Mouse (Mus musculus) lung, postnatal 25 days (tissue): ENCODE measurements around the gene Gstt2.

Source experiments
- DNase-seq: peaks from one replicate; pipeline ENCODE4 v3.0.0; 2022; ENCODE audit warnings: low spot score

Gene Gstt2

DNA sequence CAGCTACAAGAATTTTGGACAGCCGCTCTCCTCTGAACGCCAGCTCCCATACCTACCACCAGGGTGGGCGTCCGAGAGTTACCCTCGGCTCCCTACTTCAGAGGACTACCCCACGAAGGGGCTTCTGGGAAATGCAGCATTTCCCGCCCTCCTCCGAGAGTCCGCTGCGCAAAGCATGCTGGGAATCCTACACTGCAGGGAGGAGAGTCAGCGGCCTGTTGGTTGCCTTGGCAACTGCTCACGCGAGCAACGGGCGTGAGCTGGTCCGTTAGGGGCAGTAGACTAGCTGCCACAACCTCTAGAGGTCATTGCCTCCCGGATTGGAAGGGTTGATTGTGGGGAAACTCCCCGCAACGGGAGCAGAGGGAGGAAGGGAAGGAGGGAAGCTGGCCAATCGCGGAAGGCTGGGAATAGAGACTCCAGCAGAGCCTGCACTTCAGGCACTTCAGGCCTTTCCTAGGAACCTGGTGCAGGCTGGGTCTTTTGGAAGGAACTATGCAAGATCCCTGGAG, at the start of gene Gstt2:
Gstt2 (minus strand) TSS at position 177 of the 512 bp plus-strand sequence.
- DNase-seq: peak; percentile 94

DNA sequence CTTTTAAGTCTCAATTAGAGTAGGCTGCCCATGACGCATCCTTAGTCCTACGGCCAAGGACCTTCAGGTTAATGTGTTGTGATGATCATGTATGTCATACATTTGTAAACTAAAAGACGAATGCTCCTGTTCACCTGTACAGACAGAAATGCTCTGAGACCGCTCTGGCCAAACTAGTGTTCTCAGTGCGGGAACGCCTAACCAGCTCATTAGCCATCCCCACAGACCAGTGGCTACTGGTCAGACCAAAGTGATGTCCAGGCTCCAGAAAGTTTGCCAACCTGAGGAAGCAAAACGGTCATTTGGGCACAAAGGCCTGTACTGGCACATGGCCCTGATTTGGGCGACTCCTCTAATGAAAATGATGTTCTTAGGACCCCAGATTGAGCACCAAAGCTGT, 47.5 kb upstream of the Gstt2 start:
- DNase-seq: no peak

GRCm38 (mm10) chr10:75883232-75883552, 46.0 kb upstream of the Gstt2 start:
- DNase-seq: peak; percentile 84

DNA sequence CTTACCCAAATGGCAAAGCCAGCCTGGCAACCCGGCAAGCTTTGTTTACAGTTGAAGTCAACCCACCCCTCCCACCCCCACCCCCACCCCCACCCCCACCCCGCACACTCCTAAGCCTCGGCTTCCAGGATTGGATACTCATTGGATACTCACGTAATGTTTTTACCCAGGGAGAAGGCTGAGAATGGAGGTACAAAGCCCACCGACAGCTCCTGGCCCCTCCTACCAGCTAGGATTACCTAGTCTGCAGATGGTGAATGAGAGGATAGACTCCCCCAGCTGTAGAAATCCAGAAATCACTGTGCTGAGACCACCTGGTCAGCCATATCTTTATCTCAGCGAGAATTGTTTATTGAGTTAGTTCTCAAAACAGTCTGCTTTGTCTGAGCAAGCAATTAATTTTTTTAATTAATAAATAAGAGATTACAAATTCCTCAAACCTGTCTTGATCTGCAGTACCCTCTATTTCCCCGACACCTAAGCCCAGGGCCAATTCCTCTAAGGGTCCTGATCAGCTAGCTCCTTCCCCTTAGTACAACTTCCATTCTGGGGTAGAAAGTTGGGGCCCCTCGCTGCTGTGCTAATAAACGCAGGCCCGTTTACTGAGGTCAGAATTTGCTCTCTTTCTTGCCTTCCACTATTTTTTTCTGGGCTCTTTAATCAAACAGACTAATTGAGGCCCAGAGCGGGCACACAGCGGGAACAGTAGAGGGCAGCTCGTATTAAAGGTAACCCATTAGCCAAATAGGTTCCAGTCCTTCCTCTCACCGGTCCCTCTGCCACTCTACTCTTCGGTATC, 45.4 kb upstream of the Gstt2 start:
- no peak for DNase-seq

- no peak for DNase-seq
Observed at GRCm38 (mm10) chr10:75881578-75882432, 44.6 kb upstream of the Gstt2 start.

- no peak for DNase-seq
Observed at GRCm38 (mm10) chr10:75880771-75881577, 43.8 kb upstream of the Gstt2 start.

GRCm38 (mm10) chr10:75880351-75880750, 43.1 kb upstream of the Gstt2 start:
- no peak for DNase-seq

GRCm38 (mm10) chr10:75878836-75879235, 41.6 kb upstream of the Gstt2 start:
- DNase-seq: no peak

DNA sequence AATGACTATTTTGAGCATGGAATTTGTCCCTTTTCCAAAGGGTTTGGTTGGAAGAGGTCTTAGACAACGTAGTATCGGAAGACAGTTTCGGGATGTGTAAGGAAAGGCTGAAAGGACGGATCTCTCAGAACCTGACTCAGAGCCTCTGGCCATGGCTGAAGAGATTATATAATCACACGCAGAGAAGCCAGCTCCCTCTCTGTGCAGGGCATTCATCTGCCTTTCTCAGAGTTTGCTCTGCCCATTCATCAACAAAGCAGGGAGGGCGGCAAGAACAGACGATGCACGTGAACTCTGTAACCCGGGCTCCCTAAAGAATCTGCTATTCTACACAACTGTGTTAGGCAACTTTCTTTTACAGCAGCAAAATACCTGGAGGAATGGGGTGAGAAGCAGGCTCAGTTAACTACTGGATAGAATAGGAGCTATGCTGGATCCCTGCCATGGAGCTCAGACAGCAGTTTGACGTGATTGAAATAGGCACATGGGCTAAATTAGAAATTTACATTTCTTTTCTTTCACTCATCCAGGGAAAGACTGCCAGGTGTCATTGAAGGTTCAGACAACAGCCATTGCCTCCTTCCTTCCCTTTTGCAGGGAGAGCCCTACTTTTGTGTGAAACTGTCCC, 36.4 kb upstream of the Gstt2 start:
- DNase-seq: no peak

GRCm38 (mm10) chr10:75872915-75873542, 35.8 kb upstream of the Gstt2 start:
- peak; percentile 75 for DNase-seq

DNA sequence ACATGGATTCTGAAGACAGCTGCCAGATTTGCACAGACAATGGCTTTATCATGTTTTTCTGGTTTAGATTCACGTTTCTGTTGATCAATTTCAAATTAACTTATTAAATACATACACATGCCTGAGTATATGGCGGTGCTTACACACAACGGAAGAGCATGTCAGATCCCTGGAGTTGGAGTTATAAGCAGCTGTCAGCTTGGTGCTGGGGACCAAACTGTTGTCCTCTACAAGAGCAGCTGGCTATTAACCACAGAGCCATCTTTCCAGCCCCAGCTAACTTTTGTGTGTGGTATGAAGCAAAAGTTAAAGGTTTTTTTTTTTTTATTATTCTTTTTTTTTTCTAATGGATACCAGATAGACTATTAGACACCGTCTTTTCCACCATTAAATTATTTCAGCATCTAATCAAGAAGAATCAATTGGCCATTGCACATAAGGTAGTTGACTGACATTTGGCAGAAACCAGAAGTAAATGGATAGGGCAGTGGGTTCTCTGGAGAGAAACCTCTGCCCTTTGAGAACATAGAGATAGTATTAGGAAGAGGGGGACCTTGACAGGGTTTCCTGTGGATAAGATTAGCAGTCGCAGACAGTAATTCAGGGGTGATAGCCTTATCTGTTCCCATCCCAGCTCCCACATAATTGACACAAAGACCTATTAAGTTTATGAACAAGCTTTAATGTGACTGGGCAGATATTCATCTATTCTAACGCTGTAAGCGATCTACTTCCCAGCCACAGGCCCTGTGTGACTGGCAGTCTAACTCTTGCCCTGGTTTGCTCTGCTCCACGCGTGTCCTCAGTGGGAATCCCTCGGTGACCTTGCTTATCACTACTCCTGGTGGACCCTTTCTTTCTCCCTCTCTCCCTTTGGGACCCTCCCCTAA, 35.0 kb upstream of the Gstt2 start:
- DNase-seq: no peak

DNA sequence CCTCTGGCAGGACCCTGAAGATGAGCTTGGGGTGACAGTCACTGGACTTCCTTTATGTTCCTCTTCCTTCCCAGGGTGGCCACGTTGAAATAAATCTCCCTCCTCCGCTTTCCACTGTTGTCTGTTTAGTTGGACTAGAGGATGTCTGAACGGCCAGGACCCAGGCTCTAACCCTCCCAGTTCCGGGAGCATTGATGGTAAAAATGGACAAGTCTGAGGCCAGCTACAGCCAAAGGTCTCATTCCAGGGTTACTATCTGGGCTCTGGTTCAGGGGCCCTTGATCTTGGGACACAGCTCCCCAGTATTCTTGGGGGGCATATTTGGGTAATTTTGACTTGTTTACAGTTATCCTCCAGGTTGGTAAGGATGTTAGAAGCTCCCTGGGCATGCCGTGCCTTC, 24.4 kb upstream of the Gstt2 start:
- no peak for DNase-seq

DNA sequence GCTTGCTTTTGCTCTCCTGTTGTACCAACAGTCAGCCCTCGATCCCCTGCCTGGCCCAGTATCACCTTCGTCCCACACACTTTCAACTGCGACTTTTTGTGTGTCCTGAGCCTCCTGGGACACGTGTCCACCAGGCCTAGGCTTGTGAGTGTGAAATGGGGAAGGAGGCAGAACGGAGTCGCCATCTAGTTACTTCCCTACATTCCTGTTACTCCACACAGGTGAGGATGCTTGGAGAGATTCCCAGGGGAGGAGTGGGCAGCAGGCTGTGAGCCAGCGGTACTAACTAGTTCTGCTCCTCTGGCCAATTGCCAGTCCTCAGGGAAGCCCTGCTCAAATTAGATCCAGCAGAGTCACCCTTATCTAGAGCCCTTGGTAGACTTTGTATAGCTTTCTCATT, 23.5 kb upstream of the Gstt2 start:
- no peak for DNase-seq

DNA sequence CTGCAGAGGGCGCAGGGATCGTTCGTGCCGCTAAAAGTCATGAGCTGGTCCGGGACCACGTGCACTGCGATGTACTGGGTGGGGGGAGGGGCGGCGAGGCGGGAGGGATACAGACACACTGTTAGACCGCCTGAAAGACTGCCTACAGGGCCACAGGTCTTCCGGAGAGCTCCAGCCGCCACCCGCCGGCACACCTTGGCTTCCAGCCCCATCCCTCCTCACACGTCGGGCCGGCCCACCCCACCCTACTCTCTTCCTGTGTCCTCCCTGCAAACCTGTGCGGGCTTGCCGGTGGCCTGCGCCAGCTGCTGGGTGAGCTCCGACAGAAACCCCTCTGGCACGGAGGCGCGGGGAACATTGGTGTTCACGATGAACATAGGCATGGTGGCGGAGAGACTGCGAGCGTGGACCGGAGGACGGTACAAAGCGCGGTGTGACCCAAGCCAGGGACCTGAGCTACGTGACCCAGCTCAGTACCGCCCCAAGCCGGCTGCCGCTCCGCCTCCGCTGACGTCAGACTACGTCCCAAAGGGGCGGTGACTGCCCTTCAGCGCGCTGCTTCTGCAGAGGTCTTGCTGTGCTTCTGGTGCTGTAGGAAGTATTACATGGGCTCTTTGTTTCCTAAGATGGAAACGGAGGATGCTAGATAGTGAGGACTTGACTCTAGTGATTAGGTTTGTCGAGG, 22.7 kb upstream of the Gstt2 start, which contains the start of gene Mif:
Mif (minus strand) TSS at position 455 of the 685 bp plus-strand sequence.
- DNase-seq: peak; percentile 89

DNA sequence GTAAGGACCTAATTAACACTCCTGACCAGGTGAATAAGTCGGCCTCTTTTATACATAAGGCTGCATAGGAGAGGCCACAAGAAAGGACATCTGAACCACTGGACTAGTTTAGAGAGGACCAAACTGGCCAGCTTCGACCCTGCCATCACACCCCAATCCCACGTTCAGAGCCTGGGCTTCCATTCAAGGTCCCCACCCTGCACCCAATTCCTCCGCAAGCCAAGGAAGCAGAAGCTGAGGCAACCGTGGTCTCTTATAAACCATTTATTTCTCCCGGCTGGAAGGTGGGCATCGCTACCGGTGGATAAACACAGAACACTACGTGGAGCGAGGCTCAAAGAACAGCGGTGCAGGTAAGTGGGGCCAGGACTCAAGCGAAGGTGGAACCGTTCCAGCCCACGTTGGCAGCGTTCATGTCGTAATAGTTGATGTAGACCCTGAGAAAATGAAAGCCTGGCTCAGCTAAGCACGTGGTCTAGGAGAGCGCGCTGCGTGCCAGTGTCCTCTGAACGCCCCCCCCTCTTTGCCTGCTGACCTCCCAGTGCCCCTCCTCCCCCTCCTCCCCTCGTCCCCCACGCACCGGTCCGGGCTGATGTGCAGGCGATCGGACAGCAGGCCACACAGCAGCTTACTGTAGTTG, 22.0 kb upstream of the Gstt2 start:
- DNase-seq: no peak

DNA sequence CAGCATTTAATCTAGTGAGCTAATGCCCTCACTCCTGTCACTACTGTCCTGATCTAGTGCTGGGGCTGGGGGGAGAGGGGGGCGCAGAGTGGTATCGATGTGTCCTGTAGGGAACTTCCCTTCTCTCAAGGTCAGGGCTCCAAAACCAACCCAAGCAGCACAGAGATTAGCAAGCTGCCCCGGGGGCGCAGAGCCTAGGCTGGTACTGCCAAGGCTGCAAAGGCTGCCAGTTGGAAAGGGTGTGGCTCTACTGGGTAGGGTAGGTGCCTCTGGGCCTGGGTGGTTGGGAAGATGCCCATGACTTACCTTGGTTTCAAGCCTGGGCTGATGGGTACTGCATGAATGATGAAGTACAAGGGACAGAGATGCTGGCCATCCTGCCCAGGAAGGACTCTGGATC, 20.4 kb upstream of the Gstt2 start:
- DNase-seq: no peak

- no peak for DNase-seq
Observed at GRCm38 (mm10) chr10:75856976-75857375, 19.8 kb upstream of the Gstt2 start.

- no peak for DNase-seq
Observed at GRCm38 (mm10) chr10:75856155-75856907, 19.1 kb upstream of the Gstt2 start.
